Mouse (Mus musculus) adrenal gland, postnatal 25 days (tissue): ENCODE results near the gene Myo1e. TPM values are rescaled to one million over a fixed set of nuclear protein-coding genes. Genes with fewer than 3 reads are reported as not detected.

Source experiments
- DNase-seq: peaks from one replicate; pipeline ENCODE4 v3.0.0; 2021; ENCODE audit warnings: mixed read lengths
- total RNA-seq: library from RNA; stranded (reverse); gene quantifications from 2 replicates; pipeline ENCODE4 v1.2.3, GENCODE M21; 2021

Myo1e gene
- total RNA-seq, 1 experiment from 2014 or later = 24.5 TPM

DNA sequence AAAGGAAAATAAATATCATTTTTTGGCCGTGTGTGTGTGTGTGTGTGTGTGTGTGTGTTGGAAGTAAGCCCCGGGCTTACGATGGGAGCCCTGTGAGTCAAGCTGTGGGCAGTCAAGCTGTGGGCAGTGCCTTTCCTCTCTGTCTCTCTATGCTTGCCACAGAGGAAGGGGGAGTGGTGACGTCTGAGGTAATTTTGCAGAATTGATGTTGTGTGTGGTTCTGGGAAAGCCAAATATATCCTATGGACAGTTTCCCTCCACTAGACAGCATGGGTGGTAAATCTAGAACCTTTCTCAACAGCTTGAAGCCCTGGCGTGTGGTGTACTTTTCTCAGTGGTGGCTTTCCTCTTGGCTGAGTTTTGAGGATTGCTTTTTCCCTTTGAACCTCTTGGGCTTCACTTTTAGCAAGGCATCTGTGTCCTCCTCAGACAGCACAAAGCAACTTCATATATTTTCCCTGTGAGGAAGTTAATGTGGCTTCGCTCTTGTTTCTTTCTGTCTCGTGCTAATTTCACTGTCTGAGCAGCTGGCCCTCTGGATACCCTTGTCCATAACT lies 77.5 kb downstream of the Myo1e start:
- no peak for DNase-seq

DNA sequence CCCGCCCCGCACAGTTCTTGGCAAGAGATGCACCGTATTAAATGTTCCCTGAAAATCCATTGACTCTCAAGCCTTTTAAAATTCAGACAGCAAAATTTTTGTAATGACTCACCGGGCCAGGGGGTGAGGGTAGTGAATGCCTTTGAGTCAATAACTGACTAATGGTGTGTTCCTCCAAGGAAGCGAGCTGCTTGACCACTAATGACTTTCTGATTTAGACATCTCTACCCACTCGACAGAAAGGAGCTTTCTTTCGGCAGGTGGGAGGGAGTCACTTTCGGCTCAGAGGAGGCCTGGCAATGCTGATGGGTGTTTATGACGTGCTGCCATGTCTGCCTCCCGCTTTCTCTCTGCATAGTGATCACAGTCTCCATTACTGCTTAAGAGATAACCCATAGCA lies 83.6 kb downstream of the Myo1e start:
- peak; percentile 13 for DNase-seq

DNA sequence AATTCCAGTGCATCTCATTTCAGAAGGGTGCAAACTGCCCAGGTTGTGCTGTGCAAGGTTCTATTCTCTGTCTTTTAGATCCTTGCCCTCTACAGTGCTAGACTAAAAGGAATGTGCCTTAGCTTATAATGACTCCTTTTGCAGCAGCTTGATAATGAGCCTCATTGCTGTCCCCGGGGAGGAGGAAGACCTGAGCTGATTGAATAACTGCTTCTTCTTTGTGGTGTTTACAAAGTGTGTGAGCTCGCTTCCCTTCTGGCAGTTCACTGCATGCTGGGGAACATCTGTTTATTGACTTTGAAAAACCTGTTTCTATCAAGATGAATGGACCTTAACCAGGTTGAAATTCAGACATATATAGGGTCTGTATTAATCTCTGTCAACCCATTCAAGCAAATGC lies 89.8 kb downstream of the Myo1e start:
- DNase-seq = no peak

DNA sequence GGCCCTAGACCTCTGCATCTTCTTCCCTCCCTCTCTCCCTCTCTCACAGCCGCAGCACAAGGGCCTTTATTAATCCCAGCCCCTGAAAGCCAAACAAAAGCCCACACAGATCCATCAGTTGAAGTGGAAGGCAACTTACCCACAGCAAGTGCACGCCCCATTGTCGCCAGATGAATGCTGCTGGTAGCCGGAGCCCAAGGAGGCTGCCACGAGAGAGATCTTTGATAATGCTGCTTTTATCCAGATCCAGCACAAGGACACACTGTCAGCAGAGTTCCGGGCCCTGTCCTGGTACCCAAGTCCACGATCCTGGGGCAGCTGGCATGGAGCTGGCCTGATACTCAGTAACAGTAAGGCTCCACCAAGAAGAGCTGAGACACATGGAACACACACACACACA lies 91.1 kb downstream of the Myo1e start:
- no peak for DNase-seq

GRCm38 (mm10) chr9:70300705-70301104 lies 93.6 kb downstream of the Myo1e start:
- DNase-seq = no peak

GRCm38 (mm10) chr9:70301598-70301997 lies 94.4 kb downstream of the Myo1e start:
- DNase-seq = no peak

DNA sequence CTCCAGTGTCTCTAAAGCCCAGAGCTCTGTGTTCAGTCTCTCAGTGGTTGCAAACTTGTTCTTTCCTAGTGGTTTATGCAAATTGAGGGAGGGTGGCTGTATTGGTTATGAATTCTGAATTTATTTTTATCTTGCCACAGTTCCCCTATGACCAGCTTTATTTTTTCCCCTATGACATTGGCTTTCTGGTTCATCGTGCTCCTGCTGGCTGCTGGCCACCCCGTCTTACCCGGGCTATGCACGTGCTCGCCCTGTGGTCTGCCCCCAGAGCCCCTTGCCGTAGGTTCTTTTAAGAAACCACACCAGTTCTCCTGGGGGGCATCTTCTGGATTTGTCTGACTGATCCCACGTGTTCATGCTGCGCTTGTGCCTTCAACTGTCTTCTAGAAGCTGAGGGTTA lies 97.8 kb downstream of the Myo1e start:
- no peak for DNase-seq

DNA sequence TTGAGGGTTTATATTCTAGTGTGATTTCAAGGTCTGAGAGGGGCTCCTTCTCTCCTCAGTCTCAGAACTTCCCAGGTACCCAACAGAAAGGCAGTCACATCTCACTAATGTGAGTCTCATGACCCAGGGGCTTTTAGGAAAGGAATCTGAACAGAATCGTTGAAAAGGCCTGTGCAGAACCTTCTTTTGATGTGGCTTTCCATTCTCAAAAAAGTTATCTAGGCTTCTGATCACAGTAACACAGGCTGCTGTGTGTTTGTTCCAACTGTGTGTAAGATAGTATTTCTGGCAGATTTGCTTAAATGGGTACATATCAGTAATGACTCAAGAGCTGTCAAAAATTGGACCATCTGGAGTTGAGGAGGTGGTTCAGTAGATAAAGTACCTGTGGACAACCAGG lies 102.9 kb downstream of the Myo1e start:
- no peak for DNase-seq

DNA sequence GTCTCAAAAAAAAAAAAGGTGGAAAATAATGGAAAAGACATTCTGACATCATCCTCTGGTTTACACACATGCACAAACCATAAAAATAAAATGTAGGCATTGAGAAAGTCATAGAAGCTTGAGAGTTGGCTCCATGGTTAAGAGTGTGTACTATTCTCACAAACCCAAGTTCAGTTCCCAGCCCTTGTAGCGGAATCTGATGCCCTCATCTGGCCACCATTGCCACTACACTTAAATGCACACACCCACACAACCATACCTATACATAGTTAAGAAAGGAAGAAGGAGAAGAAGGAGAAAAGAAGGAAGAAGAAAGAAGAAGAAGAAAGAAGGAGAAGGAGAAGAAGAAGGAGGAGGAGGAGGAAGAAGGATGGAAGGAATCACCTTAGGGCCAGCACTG lies 106.9 kb downstream of the Myo1e start:
- DNase-seq = no peak

DNA sequence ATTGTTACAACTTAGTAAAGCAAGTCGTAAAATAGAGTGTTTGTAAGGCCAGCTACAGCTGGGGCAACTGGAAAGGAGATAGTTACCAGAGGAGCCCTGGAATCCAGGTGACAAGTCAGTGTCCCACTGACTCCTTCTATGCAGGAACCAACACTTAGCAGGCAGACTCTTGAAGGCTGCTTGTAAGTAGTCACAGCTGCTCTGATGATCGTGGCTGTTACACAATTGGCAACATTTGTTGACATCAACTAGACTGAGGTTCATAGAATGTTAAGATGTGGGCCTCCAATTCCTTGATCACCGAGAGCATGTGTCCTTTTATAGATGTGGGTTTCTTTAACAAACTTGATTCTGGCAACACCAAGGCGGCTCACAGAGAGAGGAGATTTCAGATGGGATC lies 108.0 kb downstream of the Myo1e start:
- DNase-seq = no peak

- DNase-seq = no peak
Measured at GRCm38 (mm10) chr9:70318601-70319000, 111.5 kb downstream of the Myo1e start.

DNA sequence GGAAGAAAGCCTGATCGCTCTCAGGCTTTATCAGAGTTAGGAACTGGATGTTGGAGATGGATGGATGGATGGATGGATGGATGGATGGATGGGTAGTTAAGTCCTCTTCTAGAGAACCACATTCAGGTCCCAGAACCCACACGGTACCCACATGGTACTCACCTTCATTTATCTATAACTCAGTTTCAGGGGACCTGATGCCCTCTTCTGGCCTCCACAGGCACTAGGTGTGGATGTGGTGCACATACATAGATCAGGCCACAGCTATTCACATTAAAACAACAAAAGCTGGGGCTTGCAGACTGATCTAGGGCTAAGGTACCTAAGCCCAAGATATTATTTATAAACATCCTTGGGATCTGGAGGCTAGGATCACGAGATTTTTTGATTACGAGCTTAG lies 117.2 kb downstream of the Myo1e start:
- DNase-seq = no peak

- peak; percentile 19 for DNase-seq
Measured at GRCm38 (mm10) chr9:70325880-70326595, 118.9 kb downstream of the Myo1e start.

- no peak for DNase-seq
Measured at GRCm38 (mm10) chr9:70328193-70328841, 121.2 kb downstream of the Myo1e start.

GRCm38 (mm10) chr9:70331727-70332335 lies 124.7 kb downstream of the Myo1e start:
- DNase-seq = no peak

DNA sequence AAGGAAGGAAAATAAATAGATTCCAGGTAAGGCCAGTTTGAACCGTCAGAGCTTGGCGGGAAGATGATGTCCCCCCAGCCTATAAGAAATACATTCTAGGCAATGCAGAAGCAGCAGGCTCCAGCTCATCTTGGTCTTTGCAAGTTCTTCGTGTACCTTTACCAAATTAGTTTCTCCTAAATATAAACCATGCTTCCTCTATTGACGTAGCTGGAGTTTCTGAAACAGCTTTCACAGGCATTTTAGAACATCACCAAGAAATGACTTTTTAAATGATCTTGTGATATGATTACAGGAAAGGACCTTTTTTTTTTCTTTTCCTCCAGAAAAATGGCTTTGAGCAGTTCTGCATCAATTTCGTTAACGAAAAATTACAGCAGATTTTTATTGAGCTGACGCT lies 131.2 kb downstream of the Myo1e start:
- DNase-seq = no peak

GRCm38 (mm10) chr9:70338894-70339293 lies 131.7 kb downstream of the Myo1e start:
- DNase-seq = no peak

GRCm38 (mm10) chr9:70349274-70349673 lies 142.1 kb downstream of the Myo1e start:
- peak; percentile 32 for DNase-seq

DNA sequence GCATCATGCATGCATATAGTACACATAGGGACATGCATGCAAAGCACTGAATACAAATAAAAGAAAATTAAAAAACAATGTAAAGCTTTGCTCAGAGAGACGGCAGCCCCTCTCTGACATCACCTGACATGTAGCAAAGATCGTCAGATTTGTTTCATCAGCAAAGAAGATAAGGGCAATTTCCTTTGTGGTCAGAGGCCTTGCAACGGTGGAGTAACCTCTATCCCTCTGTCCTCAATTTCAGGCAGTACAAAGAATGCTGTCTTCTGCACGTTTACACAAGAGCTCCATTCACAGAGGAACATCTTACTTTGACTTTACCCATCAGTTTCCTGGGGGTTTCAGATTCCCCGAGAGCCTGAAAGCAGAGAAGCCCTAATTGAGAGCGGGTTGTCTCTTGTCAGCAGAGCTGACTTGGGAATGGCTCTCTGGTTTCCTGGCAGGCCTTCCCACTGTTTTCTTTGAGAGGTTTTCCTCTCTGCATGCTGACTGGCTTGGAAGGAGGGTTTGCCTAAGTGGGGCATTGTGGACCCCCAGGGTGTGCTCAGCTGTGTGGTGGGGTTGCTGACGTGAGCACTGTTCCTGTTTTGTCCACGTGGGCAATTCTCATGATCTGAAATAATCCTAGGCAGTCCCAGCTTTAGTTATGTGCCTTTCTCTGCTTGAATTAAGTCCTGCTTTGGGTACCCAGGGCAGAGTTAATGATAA lies 144.6 kb downstream of the Myo1e start:
- DNase-seq = no peak

DNA sequence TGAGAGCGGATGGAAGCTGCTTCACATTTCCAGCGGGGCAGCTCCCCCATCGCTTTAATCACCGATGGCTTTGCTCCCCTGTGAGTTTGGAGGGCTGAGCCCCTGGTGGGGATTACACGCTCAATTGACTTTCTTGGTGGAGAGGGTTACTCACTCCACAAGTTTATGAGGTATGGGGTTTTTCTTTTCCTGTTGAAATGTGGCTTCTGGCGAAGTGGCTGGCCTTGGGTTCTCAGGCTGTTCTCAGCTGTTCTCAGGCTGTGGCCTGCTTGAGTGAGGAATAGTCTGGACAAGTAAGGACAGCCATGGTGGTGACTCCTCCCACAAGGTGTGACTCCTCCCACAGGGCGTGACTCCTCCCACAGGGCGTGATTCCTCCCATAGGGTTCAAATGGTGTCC lies 149.1 kb downstream of the Myo1e start:
- no peak for DNase-seq

GRCm38 (mm10) chr9:70359402-70360131 lies 152.4 kb downstream of the Myo1e start:
- DNase-seq = no peak

GRCm38 (mm10) chr9:70364741-70365140 lies 157.6 kb downstream of the Myo1e start:
- no peak for DNase-seq
